Mouse (Mus musculus) MEL (cell line): Measurements from ENCODE around the gene Rassf2.

Experiments
- BHLHE40 ChIP-seq: IDR thresholded peaks from 2 replicates; pipeline ENCODE4 v1.6.1; 2012; ENCODE audit warnings: low read depth, mild to moderate bottlenecking, inconsistent platforms, low read length, improper control_type of control experiment, borderline replicate concordance
- CTCF ChIP-seq, 3 experiments: IDR thresholded peaks in 2 of 3; conservative IDR thresholded peaks in 1 of 3; 2 replicates each; pipeline ENCODE4 v1.5.1; 2011 to 2012; ENCODE audit warnings: low read length in 3 of 3, low read depth in 2 of 3, mild to moderate bottlenecking in 2 of 3, improper control_type of control experiment in 1 of 3, inconsistent platforms in 1 of 3, mixed read lengths in 1 of 3, moderate library complexity in 1 of 3; ENCODE audit not compliant: control insufficient read depth in 1 of 3, insufficient read depth in 1 of 3, poor library complexity in 1 of 3, severe bottlenecking in 1 of 3
- EP300 ChIP-seq, 2 experiments: IDR thresholded peaks; 2 replicates each; pipeline ENCODE4 v1.6.1; 2011; ENCODE audit warnings: improper control_type of control experiment in 2 of 2, low read length in 2 of 2, low read depth in 1 of 2, mild to moderate bottlenecking in 1 of 2
- ETS1 ChIP-seq: IDR thresholded peaks from 2 replicates; pipeline ENCODE4 v1.6.1; 2012; ENCODE audit warnings: low read depth, mild to moderate bottlenecking, inconsistent platforms, low read length, improper control_type of control experiment, moderate library complexity
- HCFC1 ChIP-seq: IDR thresholded peaks from 2 replicates; pipeline ENCODE4 v1.6.1; 2012; ENCODE audit warnings: low read depth, mild to moderate bottlenecking, inconsistent platforms, low read length, improper control_type of control experiment, moderate library complexity
- MAFK ChIP-seq: IDR thresholded peaks from 2 replicates; pipeline ENCODE4 v1.6.1; 2011; ENCODE audit warnings: low read depth, mild to moderate bottlenecking, low read length, improper control_type of control experiment, borderline replicate concordance
- MYB ChIP-seq: IDR thresholded peaks from 2 replicates; pipeline ENCODE4 v1.6.1; 2011; ENCODE audit warnings: mild to moderate bottlenecking, low read depth, low read length, improper control_type of control experiment
- POLR2A ChIP-seq, 2 experiments: IDR thresholded peaks; 2 replicates each; pipeline ENCODE4 v1.6.1; 2011 to 2012; ENCODE audit warnings: low read length in 2 of 2, mild to moderate bottlenecking in 2 of 2, control low read depth in 1 of 2, improper control_type of control experiment in 1 of 2, low read depth in 1 of 2, moderate library complexity in 1 of 2; ENCODE audit not compliant: control insufficient read depth in 1 of 2, insufficient read depth in 1 of 2, poor library complexity in 1 of 2
- RCOR1 ChIP-seq: IDR thresholded peaks from 2 replicates; pipeline ENCODE4 v1.6.1; 2012; ENCODE audit warnings: low read depth, mild to moderate bottlenecking, inconsistent platforms, low read length, improper control_type of control experiment
- USF1 ChIP-seq: IDR thresholded peaks from 2 replicates; pipeline ENCODE4 v1.6.1; 2014; ENCODE audit warnings: low read depth, mild to moderate bottlenecking, inconsistent platforms, low read length, improper control_type of control experiment, moderate library complexity

- TF ChIP-seq MYB, result no peak
- TF ChIP-seq CTCF (IDR thresholded peaks at IDR 0.05 in 2 of 3, conservative IDR thresholded peaks at IDR 0.05 in 1 of 3; ENCODE audit: control insufficient read depth in 1 of 3, insufficient read depth in 1 of 3, low read depth in 2 of 3, low read length in 3 of 3, poor library complexity in 1 of 3, severe bottlenecking in 1 of 3), result no peak
- TF ChIP-seq POLR2A (IDR thresholded peaks at IDR 0.05; ENCODE audit: control insufficient read depth in 1 of 2, insufficient read depth in 1 of 2, low read depth in 1 of 2, low read length in 2 of 2, poor library complexity in 1 of 2), result no peak
- no peak for TF ChIP-seq USF1
- no peak for TF ChIP-seq HCFC1
- no peak for TF ChIP-seq RCOR1
- TF ChIP-seq EP300 (IDR thresholded peaks at IDR 0.05; ENCODE audit: low read depth in 1 of 2, low read length in 2 of 2), result no peak
- TF ChIP-seq MAFK, result no peak
- TF ChIP-seq BHLHE40, result no peak
- TF ChIP-seq ETS1, result no peak
Measured at GRCm38 (mm10) chr2:131971098-131971497, 59.0 kb downstream of the Rassf2 start.
